Mouse (Mus musculus) adrenal gland, adult (tissue): Measurements from ENCODE around the gene Olfr224.

Experiments
- DNase-seq, 2 experiments: peaks; one replicate each; pipeline ENCODE4 v3.0.0; 2022 to 2023; ENCODE audit warnings: low spot score in 1 of 2; ENCODE audit not compliant: inconsistent age in 2 of 2

Olfr224 gene

DNA sequence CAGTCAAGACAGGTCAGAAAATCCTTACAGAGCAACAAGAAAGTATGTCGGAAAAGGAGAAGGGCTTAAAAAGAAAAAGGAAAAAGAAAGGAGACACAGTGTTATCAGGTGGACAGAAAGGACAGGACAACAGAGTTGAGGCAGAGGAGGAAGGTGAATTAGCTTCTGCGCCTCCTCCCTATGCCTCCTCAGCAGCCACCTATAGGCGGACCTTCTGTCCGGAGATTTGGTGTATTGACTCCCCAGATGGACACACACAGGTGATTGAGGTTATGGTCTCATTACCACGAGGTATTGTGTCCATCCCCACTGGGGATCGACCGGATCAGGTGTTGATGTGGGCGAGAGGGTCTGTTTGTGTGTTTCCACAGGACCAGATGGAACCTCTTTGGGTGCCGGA is 50.6 kb downstream of the Olfr224 start:
- DNase-seq: peak; percentile 24 to 41

GRCm38 (mm10) chr11:58518916-58519315 is 51.4 kb downstream of the Olfr224 start:
- peak; percentile 63 to 82 for DNase-seq
